Mouse (Mus musculus) liver, embryonic 14.5 days (tissue): ENCODE results near the gene Magi1. TPM values are rescaled to one million over a fixed set of nuclear protein-coding genes. Genes with fewer than 3 reads are reported as not detected.

Experiments used
- ATAC-seq: fragments of 200-750 bp; cut with Nextera tagmentation; 2 replicates; pipeline ENCODE4 v1.8.0; 2017; ENCODE audit warnings: moderate number of reproducible peaks, mild to moderate bottlenecking, moderate library complexity; ENCODE audit not compliant: insufficient read depth
- DNase-seq, 3 experiments: peaks; one replicate each; pipeline ENCODE4 v3.0.0-alpha.2; 2012 to 2013; ENCODE audit warnings: low read depth in 3 of 3, low spot score in 3 of 3
- H3K27ac ChIP-seq: fragments of 300-500 bp; sonication (generic); 2 replicates; pipeline ENCODE4 v1.5.1; 2014; ENCODE audit warnings: moderate library complexity, mild to moderate bottlenecking, control low read depth, inconsistent platforms
- H3K27me3 ChIP-seq: fragments of 300-500 bp; sonication (generic); 2 replicates; pipeline ENCODE4 v1.6.1; 2014; ENCODE audit warnings: mild to moderate bottlenecking, low read length, moderate library complexity; ENCODE audit not compliant: control insufficient read depth, insufficient read depth
- H3K36me3 ChIP-seq: fragments of 300-500 bp; sonication (generic); replicated peaks from 2 replicates; pipeline ENCODE4 v1.6.1; 2014; ENCODE audit warnings: low read depth; ENCODE audit not compliant: control insufficient read depth, insufficient read depth
- H3K4me1 ChIP-seq, 2 experiments: fragments of 200-500 bp in 1 of 2; fragments of 300-500 bp in 1 of 2; sonication (generic) in 1 of 2; replicated peaks; 2 replicates each; pipeline ENCODE4 v1.6.1; 2012 to 2014; ENCODE audit warnings: antibody characterized with exemption in 1 of 2, inconsistent platforms in 1 of 2, low read length in 1 of 2; ENCODE audit not compliant: control insufficient read depth in 2 of 2, insufficient read depth in 2 of 2
- H3K4me2 ChIP-seq: fragments of 300-500 bp; sonication (generic); 2 replicates; pipeline ENCODE4 v1.6.1; 2014; ENCODE audit warnings: low read depth, mild to moderate bottlenecking, control low read depth, moderate library complexity
- H3K4me3 ChIP-seq, 2 experiments: fragments of 200-500 bp in 1 of 2; fragments of 300-500 bp in 1 of 2; sonication (generic) in 1 of 2; 2 replicates each; pipeline ENCODE4 v1.5.1; 2012 to 2014; ENCODE audit warnings: low read depth in 2 of 2, low read length in 2 of 2, mild to moderate bottlenecking in 2 of 2, control low read depth in 1 of 2, inconsistent platforms in 1 of 2, moderate library complexity in 1 of 2; ENCODE audit not compliant: insufficient read depth in 1 of 2
- H3K9ac ChIP-seq: fragments of 300-500 bp; sonication (generic); replicated peaks from 2 replicates; pipeline ENCODE4 v1.6.1; 2014; ENCODE audit warnings: mild to moderate bottlenecking, control low read depth, moderate library complexity
- H3K9me3 ChIP-seq: fragments of 300-500 bp; sonication (generic); 2 replicates; pipeline ENCODE4 v1.6.1; 2016; ENCODE audit warnings: low read length, mixed read lengths; ENCODE audit not compliant: control insufficient read depth
- CTCF ChIP-seq: IDR thresholded peaks from 2 replicates; pipeline ENCODE4 v1.5.1; 2016; ENCODE audit warnings: antibody characterized with exemption, low read depth, control low read depth
- EP300 ChIP-seq: IDR thresholded peaks from 2 replicates; pipeline ENCODE4 v1.6.1; 2016; ENCODE audit warnings: antibody characterized with exemption, low read depth
- WGBS: fragments of 180-500 bp; shearing (Covaris S2); extraction: QIAGEN DNeasy Blood & Tissue Kit; methylation state at CpG from one replicate; pipeline ENCODE4 v1.1.7; 2014; ENCODE audit not compliant: insufficient replicate concordance; 5-methylcytosine and 5-hydroxymethylcytosine counted together
- polyA plus RNA-seq, 2 experiments: library from polyadenylated mRNA; depleted of rRNA in 1 of 2; stranded (reverse) in 1 of 2; unstranded in 1 of 2; fragments of >200 nt; fragmentation: Nextera tagmentation in 1 of 2; extraction: Ambion mirVana in 1 of 2; gene quantifications; 2 replicates each; pipeline versions ENCODE4 v1.2.1 to v1.2.3; 2012 to 2014

The Magi1 gene
- polyA plus RNA-seq, 2 experiments, result 1.1 to 1.3 TPM

DNA sequence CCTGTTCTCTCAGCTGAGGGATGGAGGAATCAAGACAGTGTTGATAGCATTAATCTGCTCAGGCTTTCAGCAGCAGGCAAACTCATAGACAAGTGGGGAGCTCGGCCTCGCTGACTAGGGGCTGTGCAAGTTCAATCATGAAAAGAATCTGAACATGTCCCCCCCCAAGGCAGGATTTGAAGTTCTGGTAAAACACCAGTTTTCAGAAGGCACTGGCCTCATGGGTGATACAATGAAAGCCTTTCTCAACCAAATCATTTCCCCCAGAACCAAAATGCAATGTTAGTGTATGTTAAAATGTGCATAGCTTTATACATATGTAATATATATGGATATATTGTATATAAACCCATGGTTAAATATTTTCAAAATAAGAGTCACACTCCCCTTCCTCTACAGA lies 372.3 kb downstream of the Magi1 start:
- Histone ChIP-seq H3K27ac (no peak overlapping the region), H3K9ac (no peak overlapping the region), H3K36me3 (no peaks in the 10 kb centered on the region), H3K9me3 (no peaks in the 10 kb centered on the region), H3K27me3 (no peaks in the 10 kb centered on the region; the same call in none of the 2 replicates), H3K4me1 (no peaks in the 10 kb centered on the region), H3K4me2 (no peak overlapping the region), H3K4me3 (no peak overlapping the region)
- DNase-seq (no peak), ATAC-seq (no peak)
- 67% methylated on average over 2 of the region's 2 CpGs for WGBS
- no peak for TF ChIP-seq EP300
- TF ChIP-seq CTCF, result no peak

DNA sequence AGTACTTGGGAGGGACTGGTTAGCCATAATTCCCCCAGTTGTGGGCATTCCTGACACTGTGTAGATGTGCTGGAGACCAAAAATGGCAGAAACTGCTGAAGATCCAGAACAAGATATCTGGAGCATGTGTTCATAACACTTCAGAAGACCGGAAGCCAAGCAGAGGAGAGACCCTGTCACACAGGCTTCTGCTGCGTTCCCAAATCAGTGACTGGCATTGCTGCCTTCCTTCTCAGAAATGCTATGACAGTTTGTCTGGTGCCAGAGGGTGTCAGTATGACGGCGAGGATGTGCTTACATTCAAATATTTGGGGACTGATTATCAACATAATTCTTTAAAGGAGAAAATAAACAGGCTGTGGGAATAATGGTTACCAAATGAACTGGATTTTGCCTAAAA lies 373.7 kb downstream of the Magi1 start:
- no peak for ATAC-seq
- no peak overlapping the region for H3K4me2 ChIP-seq
- 63% methylated on average over 4 of the region's 4 CpGs for WGBS

DNA sequence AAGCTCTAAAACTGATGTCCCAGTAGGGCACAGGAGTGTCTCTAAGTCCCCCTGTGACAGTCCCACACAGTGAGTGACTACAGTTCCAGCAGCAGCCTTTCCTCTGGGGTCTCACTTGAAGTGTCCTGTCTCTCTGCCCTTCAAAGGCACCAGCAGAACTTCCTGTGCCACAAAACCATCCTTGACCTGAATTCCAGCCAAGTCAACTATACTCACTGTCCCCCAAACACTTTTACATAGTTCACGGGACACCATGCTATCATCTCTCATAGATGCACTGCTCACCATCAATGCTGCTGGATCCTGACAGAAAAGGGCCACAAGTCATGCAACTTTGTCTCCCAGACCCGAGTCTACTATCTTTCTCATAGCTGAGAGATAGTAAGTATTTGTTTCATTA lies 378.7 kb downstream of the Magi1 start:
- Histone ChIP-seq H3K27me3 (no peaks in the 10 kb centered on the region), H3K9ac (no peak overlapping the region), H3K27ac (no peak overlapping the region), H3K4me3 (no peak overlapping the region), H3K4me2 (no peak overlapping the region), H3K9me3 (no peaks in the 10 kb centered on the region), H3K4me1 (no peaks in the 10 kb centered on the region), H3K36me3 (no peaks in the 10 kb centered on the region)
- DNase-seq, result no peak
- TF ChIP-seq EP300, result no peak
- TF ChIP-seq CTCF, result no peak
- no peak for ATAC-seq
- 46% methylated on average over 2 of the region's 2 CpGs for WGBS

More for the DNA sequence above, 373.7 kb downstream of the Magi1 start:
- Histone ChIP-seq H3K27me3 (no peaks in the 10 kb centered on the region; the same call in none of the 2 replicates), H3K4me1 (no peaks in the 10 kb centered on the region), H3K9me3 (no peaks in the 10 kb centered on the region), H3K4me3 (no peak overlapping the region), H3K9ac (no peak overlapping the region), H3K36me3 (no peaks in the 10 kb centered on the region), H3K27ac (no peak overlapping the region)
- TF ChIP-seq CTCF (no peak), EP300 (no peak)
- no peak for DNase-seq

DNA sequence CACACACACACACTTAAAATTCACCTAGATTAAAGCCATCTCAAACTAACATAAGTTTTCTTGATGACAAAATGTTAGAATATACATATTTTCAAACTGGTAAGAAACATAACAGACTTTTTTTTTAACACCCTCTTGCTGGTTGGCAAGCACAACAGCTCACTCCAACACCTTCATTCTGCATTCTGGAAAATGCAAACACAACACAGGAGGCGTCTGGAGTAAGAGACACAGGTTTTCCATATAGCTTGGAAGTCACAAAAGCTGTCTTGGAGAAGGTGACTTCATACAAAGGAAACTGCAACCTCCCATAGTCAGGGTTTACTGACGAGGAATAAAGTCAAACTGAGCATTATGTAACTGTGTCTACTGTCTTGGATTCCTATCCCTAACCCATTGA lies 381.5 kb downstream of the Magi1 start:
- no peaks in the 10 kb centered on the region for H3K36me3 ChIP-seq
- ATAC-seq (no peak), DNase-seq (no peak)
- no peaks in the 10 kb centered on the region for H3K9me3 ChIP-seq
- H3K27me3 ChIP-seq, result no peaks in the 10 kb centered on the region
- no peak overlapping the region for H3K27ac ChIP-seq
- H3K4me3 ChIP-seq, result no peak overlapping the region
- H3K4me2 ChIP-seq, result no peak overlapping the region
- TF ChIP-seq CTCF, result no peak
- TF ChIP-seq EP300, result no peak
- no peaks in the 10 kb centered on the region for H3K4me1 ChIP-seq
- 38% methylated on average over 2 of the region's 2 CpGs for WGBS
- no peak overlapping the region for H3K9ac ChIP-seq

DNA sequence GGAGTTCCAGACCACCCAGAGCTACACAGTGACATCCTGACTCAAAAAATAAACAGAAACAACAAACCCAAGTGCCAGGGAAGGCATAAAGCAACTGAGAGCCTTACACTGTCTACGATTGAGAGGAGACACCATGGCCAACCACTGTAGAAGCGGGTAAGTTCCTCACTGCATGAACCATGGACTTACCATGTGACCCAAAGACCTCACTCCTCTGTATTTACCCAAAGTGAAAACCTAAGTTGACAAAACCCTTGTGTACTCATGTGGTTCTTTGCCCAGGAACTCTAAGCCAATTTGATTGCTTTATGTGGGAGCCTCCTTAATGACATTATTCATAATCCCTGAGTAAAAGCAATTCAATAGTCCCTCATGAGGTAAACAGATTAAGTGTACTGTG lies 382.3 kb downstream of the Magi1 start:
- Histone ChIP-seq H3K9me3 (no peaks in the 10 kb centered on the region), H3K36me3 (no peaks in the 10 kb centered on the region), H3K4me1 (no peaks in the 10 kb centered on the region), H3K27ac (no peak overlapping the region), H3K4me3 (no peak overlapping the region), H3K9ac (no peak overlapping the region), H3K4me2 (no peak overlapping the region), H3K27me3 (no peaks in the 10 kb centered on the region)
- 49% methylated on average over 2 of the region's 2 CpGs for WGBS
- TF ChIP-seq EP300 (no peak), CTCF (no peak)
- DNase-seq, result no peak
- ATAC-seq, result no peak

DNA sequence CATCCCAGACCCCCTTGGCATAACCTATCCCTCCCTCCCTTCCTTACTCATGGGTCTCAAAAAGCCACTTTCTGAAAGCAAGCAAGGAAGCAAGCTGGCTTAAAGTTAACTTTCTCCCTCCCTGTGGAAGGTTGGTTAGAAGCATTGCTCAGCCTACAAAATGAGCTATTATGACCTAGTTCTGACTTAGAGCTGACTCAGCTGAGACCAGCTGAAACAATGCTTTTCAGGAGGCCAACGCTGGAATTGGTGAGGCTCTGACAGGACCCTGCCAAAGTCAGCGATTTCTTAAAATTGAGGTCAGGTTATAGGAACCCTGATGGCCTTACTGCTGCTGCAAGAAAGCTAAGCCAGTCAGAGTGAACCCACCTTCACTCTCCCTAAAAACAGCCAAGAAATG lies 386.2 kb downstream of the Magi1 start:
- 48% methylated on average over 2 of the region's 2 CpGs for WGBS
- Histone ChIP-seq H3K9ac (no peak overlapping the region), H3K27me3 (no peaks in the 10 kb centered on the region), H3K4me3 (no peak overlapping the region), H3K36me3 (no peaks in the 10 kb centered on the region), H3K4me2 (no peak overlapping the region), H3K27ac (no peak overlapping the region), H3K4me1 (no peaks in the 10 kb centered on the region; a peak in 1 of 4 replicates), H3K9me3 (no peaks in the 10 kb centered on the region)
- ATAC-seq (no peak), DNase-seq (no peak)
- no peak for TF ChIP-seq CTCF
- TF ChIP-seq EP300, result no peak
